Mouse (Mus musculus): ENCODE measurements around the gene Rab14.

Rab14 gene
- long read RNA-seq, experiment 1, transcript Rab14-201 (8 exons, 3,081 nt): major isoform, 197 of 225 reads
- long read RNA-seq, experiment 1, partial matches to known transcripts: 7 of 225 reads
- long read RNA-seq, experiment 1, other reads (novel, unspliced or antisense): 19 of 225 reads
- long read RNA-seq, experiment 2, full-length matches to known transcripts: 262 of 297 reads
- long read RNA-seq, experiment 2, partial matches to known transcripts: 14 of 297 reads
- long read RNA-seq, experiment 2, other reads (novel, unspliced or antisense): 21 of 297 reads

DNA sequence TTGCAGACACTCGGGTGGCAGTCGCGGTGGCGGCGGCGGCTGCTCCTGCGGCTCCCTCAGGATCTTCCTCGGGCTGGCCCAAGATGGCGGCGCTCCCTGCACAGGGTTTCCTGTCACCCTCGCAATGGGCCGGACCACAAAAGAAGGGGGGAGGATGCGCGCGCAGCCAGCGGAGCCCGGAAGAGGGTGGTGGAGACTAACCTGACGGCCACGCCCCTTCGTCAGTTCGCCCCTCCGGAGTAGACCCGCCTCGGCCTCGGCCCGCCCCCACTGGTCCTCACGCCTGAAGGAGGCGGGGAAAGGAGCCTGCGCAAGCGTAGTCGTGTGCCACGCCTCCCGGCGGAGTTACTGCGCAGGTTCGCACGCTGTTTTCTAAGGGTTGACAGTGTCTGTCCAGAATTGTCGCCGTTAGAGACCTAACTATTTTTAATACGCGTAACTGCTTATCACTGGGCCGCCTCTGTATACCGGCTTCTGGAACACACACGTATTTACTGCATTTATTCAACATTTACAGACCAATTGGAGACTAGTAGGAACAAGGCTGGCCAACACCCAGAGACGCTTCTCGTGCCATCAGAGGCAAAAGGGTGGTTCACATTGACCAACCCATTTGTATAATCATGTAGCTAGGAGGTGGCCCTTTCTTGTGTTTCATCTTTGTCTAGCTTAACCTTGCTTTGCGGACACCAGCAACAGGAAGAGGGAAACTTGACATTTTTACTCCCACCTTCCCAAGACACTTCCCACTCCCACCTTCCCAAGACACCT is at the start of gene Rab14:
Rab14 (minus strand) TSS at position 223 of the 771 bp plus-strand sequence.
- intact Hi-C loops (cut with DNase I): no loop called here

DNA sequence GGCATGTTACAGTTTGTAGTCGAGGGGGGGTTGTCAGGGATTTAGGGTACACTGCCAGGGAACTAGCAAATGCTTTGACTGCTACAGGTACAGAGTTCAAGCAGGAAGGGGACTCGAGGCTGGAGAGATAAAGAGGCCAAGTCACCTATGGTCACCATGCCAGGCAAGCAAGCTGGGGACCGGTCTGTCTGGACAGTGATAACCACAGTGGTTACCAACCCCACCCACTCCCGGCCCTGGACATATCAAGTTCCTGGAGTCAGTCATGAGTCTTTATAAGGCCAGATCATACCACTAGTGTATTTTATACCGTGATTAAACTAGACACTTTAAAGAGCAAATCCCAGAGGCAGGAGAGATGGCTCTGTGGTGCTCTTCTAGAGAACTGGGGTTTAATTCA is 46.8 kb upstream of the Rab14 start:
- intact Hi-C loops (cut with DNase I): no loop called here

DNA sequence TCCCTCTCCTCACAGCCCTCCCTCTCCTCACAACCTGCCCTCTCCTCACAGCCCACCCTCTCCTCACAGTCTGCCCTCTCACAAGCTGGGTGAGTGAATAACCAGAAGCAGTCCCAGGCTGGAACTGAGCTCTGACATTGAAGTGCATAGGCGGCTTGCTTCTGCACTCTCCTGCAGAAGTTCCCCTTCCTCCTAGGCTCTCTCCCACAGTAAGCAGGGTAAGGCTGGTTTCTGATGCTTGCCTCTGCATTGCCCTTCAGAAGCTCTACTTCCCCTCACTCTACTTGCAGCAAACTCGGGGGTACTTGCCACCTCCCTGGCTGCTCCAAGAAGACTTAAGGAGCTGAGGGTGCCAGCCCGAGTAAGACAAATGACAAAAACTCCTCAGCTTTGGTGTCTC is 43.3 kb upstream of the Rab14 start:
- intact Hi-C loops (cut with DNase I): no loop called here

DNA sequence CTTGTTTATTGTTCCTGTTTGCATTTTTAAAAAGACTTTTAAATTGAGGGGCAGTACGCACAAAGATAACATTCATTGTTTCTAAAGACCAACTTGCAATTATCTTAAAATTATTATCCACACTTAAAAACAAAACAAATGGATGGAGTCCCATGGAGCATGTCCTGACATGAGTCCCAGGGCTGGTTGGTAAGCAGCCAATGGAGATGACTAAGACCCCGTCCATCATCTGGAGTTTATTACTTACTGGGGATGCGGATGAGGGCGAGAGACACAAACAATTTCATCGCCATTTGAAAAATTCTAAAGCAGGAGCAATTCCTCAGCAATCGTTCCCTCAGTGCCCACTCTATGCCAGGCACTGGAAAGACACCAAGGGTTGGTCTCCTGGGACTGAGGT is 34.1 kb upstream of the Rab14 start:
- intact Hi-C loops (cut with DNase I): no loop called here

DNA sequence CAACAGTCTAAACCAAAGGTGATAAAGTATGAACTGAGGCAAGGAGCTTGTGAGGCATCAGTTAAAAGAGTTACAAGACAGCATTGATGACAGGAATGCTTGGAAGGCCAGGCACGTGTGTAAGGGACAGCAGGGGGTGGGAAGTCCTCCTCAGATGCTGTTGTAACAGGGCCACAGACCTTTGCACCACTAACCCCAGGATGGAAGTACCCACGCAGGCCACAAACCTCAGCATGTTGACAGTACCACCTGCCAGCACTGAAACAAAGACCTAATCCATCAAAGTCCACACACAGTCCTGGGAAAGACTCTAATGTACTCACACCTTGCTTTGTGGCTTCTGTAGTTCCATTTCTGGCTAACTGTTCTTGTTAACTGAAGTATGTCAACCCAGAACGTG is 33.0 kb upstream of the Rab14 start:
- intact Hi-C loops (cut with DNase I): no loop called here

DNA sequence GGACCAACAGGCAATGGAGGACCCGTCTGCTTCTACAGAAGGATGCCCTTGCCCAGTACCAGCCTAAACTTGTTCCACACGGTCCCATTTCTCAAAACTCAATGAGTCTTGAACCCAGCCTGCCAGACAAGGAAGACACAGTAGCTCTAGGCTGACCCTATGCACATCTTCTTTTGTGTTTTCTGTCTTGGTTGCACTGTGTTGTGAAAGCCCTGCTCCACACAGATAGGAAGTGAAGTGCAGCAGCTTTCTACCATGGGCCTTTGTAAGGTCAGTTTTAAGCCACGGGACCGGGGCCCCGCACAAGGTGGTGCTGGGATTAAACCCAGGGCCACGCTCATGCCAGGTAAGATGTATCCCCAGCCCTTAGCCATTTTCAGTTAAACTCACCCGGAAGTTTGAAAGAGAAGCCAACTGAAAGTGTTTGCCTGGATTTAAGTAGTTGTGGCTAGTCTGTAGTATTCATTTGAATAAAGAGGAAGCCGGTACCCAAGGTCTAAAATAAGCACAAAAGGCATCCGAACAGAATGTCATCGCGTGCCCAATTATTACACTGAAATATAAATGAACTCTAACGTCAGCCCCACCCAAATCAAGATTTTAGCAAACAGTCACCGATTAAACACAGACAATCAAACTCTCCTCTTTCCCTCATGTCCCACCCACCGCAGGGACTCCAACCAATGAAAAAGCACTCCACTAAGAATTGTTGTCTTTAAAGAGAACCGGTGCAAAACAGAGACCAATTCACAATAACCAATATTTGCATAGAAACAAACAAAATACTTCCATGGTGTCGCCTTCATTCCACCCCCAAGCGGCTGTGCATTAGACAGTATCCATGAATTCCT is 31.9 kb upstream of the Rab14 start:
- intact Hi-C loops (cut with DNase I): no loop called here

DNA sequence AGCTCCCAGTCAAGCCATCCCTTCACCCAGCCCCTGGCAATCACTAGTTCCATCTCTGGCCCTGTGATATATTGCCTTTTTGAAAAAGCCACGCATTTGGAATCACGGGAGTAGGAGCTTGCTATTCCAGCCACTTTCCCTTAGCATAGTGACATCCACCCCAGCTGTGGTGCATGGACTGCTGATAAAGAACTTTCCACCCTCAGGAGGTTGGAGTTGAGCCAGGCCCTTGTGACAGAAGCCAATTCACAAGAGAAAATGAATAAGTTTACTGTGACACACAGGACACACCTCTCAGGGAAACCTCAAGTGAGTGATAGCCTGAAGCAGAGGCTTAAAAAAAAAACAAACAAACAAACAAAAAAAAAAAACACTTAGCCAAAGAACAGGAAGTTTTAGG is 31.0 kb upstream of the Rab14 start:
- intact Hi-C loops (cut with DNase I): no loop called here

DNA sequence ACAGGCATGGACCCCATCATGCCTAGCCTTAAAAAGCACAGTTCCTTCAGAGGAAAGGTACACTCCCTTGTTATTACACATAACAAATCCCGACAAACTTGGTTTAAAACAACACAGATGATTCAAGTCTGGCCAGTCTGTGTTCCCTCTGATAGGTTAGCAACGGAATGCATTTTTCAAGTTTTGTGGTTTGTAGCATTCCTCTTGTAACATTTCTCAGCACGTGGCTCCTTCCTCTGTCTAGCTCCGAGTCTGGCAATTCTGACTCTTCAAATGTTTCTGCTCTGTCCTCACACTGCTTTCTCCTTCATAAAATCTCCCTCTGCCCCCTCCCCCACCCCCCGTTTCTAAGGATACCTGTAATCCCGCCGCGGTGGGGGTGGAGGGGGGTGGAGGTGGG is 29.3 kb upstream of the Rab14 start:
- intact Hi-C loops (cut with DNase I): no loop called here

DNA sequence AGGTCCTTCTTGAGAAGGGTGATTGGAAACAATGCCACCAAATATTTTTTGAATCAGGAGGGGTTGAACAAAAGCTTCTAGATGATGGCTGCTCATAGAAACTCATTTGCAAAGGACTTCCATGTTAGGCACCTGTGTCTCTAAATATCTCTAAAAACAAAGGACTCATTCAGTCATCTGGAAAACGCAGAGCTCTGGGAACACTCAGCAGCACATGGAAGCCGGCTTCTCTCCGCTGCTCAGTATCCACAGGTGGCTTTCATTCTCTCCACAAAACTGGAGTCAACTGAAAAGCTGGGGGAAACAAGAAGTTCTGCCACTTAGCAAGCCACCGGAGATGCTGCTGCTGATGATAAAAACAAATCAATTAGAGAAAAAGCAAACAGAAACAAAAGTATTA is 27.2 kb upstream of the Rab14 start:
- intact Hi-C loops (cut with DNase I): no loop called here

DNA sequence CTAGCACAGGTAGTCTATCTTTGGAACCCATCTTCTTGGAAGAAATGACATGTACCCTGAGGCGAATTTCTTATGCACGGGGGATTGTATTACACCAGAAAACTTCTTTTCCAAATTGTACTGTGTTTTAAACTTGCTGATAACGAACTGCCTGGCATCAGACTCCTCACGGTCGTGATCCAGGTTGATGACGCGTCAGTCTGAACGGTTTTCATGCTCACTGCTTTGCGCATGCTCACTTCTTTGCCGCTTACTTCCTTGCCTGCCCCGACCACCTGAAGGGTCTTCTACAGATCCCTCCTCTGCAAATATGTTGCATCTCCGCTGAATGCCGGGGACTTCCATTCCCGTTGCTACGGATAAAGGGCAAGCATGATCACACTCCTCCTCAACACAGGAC is 23.4 kb upstream of the Rab14 start:
- intact Hi-C loops (cut with DNase I): no loop called here

DNA sequence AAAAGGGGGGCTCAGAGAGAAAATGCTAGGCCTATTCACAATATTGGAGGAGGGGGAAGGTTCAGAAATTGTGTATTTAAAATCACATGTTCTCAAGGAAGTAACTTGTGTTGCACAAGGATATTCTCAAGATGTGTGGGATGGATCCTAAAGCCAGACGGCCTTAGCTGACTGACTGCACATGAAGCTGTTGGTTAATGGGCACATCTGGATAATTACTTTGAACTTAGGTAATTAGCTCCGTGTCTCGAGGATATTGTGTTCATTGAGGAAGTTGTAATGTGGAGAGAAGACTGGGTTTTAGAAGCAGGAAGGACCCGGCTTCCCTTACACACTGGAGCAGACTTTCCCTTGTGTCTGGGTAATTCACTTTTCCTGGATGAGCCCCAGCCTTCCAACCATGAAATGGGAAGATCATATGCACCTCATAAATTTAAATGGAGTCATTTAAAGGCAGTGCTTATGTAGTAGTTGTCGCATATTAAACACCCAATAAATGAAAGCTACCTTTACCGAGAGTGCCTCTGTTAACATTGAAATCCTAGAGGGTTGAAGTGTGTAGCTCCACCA is 22.0 kb upstream of the Rab14 start:
- intact Hi-C loops (cut with DNase I): no loop called here

DNA sequence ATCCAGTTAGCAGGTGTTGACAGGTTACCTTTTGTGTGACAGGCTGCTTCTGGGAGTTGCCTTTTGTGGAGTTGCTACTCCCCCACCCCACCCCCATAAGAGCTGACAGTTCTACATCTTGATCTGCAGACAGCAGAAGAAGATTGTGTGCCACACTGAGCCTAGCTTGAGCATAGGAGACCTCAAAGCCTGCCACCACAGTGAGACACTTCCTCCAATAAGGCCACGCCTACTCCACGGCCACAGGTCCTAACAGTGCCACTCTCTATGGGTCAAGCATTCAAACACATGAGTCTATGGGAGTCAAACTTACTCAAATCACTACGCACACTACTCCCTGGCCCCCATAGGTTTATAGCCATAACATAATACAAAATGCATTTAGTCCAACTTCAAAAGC is 17.8 kb upstream of the Rab14 start:
- intact Hi-C loops (cut with DNase I): no loop called here

DNA sequence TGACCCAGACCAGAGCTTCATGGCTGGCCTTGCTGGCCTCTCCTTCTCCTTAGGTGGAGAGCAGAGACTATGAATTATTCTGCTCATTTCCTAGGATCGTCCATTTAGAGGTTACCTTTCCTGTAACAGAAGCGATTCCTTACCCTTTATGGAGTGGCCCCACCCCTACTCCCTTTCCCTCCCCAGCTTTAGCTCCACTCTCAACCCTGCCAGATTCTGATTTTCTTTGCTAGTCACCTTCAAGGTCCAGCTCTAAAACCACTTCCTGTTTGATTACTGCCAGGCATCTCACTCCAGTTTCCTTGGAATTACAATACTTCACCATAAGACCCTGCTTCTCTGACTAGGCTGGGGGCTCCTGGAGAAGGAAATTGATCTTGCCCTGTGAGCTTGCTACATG is 15.8 kb upstream of the Rab14 start:
- intact Hi-C loops (cut with DNase I): no loop called here

DNA sequence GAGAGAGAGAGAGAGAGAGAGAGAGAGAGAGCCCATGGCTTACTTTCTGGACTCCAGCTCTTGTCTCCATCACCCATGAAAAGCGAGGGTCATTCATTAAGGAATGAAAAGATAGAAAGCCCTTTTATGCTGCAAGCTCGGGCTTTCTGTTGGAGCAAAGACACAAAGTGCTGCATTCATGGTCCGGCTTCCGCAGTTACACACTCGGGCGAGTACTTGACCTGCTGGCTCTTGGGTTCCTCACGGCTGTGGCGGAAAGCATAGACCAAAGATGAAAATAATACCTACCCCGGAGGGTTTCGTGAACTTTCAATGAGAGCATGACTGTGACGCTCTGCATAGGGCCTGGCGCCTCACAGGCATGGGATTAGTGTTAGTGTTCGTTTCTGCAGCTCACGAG is 14.4 kb upstream of the Rab14 start:
- intact Hi-C loops (cut with DNase I): no loop called here

DNA sequence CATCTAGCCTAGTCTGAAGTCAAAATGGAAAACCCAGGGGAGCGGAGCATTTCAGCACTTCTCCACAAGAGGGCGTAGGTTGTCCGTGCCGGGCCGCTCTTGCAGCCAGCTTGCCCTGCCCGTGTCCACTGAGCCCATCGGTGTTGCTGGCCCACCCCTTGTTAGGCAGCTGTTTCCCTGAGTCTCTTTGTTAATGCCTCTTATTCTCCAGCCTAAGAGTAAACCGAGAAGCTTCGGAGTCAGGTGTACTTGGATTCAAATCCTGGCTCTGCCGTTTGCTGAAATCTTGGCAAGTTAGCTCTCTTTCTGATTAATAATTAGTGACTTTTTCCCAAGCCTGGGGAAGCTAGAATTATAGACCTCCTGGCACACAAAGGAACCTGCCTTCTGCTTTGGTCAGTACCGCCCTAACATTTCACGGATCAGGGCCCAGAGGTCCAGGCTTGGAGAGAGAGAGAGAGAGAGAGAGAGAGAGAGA is 14.0 kb upstream of the Rab14 start:
- intact Hi-C loops (cut with DNase I): loop anchor here (1.0 kb wide), 1 partner anchor 54 kb away; no protein-coding TSS in a partner anchor

DNA sequence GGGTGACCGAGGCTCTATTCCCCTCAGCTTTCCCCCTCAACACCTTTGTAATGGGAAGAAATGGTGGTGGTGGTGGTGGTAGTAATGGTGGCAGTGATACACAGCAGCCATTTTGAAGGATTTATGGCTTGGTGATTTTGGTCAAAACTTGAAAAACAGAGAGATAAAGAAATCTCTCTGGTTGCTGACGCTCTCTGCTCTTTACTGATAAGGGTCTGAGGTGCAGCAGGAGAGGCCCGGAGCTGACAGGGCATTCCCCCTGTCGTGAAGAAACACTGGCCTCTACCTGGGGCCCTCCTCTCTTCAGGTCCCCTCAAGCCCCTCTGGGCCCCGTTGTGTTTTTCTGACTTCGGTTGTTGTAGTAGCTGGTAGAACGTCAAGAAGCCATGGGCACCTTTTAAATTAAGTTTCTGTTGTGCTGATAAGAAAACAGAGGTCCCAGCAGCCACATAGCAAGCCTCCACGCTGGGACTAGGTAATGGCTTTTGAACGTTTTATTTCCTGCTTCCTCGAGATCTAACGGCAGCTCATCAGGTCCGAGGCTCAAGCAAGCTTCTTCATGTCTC is 12.5 kb upstream of the Rab14 start:
- intact Hi-C loops (cut with DNase I): no loop called here

DNA sequence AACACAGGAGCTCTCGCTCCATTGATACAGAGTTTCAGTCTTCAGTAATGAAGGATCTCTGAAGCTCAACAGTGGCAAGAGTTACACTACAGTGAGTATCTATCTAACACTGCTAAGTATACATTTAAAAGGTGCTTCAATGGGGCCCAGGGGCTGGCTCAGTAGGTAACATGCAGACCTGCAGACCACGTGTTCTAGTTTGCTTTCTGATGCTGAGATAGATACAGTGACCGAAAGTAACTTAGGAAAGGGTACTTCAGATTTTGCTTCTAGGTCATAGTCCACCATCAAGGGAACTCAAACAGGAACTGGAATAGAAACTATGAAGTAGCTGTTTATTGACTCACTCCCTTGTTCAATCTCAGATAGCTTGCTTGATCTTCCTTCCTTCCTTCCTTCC is 10.8 kb upstream of the Rab14 start:
- intact Hi-C loops (cut with DNase I): no loop called here

DNA sequence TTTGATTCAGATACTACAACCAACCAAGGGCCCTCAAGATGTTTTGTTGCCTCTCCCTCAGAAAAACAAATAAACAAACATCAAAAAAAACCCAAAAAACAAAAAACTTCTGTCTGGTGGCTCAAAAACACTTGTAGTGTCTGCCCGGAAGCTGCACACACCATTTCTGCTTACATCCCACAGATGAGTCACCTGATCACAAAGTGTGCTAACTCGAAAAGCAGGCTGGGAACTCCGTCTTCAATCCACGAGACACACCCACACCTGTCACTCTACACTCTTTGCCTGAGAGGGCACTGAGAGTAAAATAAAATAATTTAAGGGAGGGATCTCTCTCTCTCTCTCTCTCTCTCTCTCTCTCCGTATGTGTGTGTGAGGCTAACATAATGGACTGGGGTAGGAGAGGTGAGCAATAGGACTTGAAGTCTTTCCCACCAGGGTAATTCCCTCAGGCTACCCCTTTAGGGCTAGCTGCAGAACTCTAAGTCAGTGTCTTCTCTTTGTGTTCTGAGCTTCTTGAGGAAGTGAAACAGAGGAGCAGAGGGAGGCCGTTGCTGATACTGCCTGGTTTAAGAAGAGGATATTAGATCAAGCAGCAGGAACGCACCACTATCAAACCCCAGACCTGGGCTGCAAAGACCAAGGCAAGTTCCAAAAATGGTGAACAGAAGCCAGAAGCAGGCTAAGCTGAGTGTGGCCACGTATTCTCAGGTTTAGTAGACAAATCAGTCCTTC is 8.2 kb upstream of the Rab14 start:
- intact Hi-C loops (cut with DNase I): no loop called here

DNA sequence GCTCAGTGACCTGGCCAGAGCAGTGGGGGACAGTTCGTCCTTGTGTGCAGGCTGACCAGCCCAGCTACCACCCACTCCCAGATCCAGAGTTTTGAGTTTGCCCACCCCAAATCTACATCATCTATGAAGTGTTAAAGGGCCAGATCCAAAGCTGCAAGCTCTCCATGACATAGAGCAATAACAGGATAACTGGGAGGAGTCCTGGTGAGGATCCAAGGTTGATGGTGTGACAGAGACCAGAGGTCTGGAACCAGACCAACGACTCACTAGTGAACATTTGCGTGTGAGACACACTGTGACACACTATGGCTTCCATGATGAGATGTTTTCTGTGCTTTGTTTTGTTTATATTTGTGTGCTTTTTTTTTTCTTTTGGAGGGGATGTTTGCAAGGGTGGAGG is 7.1 kb upstream of the Rab14 start:
- intact Hi-C loops (cut with DNase I): no loop called here

DNA sequence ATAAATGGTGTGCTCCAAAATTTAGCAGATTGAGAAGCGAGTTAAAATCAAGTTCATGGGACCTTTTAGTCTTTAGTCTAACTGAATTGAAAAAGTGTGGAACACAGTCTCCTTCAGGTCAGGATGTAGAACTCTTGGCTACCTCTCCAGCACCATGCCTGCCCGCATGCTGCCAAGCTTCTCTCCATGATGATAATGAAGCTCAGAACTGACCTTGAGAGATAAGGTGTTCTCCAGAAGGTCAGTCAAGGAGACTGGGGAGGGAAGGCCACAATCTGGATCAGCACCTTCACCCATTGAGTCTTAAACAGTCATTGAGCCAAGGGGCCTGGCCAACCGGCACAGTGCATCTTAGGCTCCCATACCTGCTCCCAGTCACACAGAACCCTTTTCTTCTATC is 5.8 kb upstream of the Rab14 start:
- intact Hi-C loops (cut with DNase I): no loop called here

DNA sequence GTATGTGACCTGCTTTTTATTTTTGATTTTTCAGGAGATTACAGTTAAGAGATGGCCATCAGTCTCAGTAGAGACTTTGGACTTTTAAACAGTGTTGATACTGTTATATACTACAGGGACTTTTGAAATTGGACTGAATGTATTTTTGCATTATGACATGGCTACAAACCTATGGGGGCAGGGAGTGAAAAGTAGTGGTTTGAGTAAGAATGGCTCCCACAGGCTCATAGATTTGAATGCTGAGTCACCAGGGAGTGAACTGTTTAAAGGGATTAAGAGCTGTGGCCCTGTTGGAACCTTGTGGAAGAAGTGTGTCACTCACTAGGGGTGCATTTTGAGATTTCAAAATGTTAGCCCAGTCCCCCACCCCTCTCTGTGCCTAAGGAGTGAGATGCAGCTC is 2.8 kb upstream of the Rab14 start:
- intact Hi-C loops (cut with DNase I): no loop called here
